Mouse (Mus musculus): ENCODE data around the gene Gm20388. TPM values are rescaled to one million over a fixed set of nuclear protein-coding genes. Genes with fewer than 3 reads are reported as not detected.

Gene Gm20388
- polyA plus RNA-seq, 1 experiment from 2014 or later: 8.3 TPM

DNA sequence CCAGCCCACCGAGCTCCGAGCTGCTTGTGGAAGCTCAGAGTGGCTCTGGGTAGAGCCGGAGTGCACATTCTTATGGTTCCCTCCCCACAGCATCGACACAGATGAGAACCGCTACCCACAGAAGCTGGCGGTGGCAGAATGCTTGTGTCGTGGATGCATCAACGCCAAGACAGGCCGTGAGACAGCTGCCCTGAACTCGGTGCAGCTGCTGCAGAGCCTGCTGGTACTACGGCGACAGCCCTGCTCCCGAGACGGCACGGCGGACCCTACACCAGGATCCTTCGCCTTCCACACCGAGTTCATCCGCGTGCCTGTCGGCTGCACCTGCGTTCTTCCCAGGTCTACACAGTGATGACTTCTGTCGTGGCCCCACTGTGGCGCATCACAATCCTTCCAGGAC is 2512.6 kb downstream of the Gm20388 start:
- H3K36me3 ChIP-seq (ENCODE audit: control insufficient read depth, insufficient read depth, low read length): peaks cover 13% of the 10 kb centered on the region
- DNase-seq (ENCODE audit: low spot score): no peak
- no peaks in the 10 kb centered on the region for H3K27me3 ChIP-seq (replicated peaks; ENCODE audit: control insufficient read depth, insufficient read depth, low read length)
- H3K4me2 ChIP-seq (ENCODE audit: low read length): no peak overlapping the region
- H3K4me1 ChIP-seq (replicated peaks; ENCODE audit: control insufficient read depth, insufficient read depth, low read length): no peaks in the 10 kb centered on the region
- no peak overlapping the region for H3K4me3 ChIP-seq (ENCODE audit: low read depth, low read length)
- no peaks in the 10 kb centered on the region for H3K9me3 ChIP-seq (ENCODE audit: control insufficient read depth, low read length)
- 87% methylated on average over 24 of the region's 24 CpGs for WGBS
- no peak for ATAC-seq (replicated peaks; ENCODE audit: low FRiP score, low TSS enrichment, low read depth)
- H3K9ac ChIP-seq (ENCODE audit: low read length): no peak overlapping the region
- no peak overlapping the region for H3K27ac ChIP-seq (ENCODE audit: low read depth)

DNA sequence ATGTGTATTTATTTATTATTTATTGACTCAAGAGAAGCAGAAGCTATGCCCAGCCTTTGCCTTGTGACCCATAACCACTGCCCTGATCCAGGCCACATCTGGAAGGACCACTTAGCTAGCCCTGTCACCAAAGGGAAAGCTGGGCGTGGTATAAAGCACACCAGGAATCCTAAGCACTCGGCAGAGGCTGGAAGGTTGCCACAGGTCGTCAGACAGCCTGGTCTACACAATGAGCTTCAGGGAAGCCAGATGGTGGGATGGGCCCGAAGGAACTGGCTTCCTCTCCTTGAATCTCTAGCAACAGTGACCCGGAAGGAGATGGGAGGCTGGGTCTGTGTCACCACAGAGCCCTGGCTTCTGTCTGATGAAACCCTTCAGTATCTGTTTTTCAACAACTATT is 2513.0 kb downstream of the Gm20388 start:
- Histone ChIP-seq H3K36me3 (ENCODE audit: control insufficient read depth, insufficient read depth, low read length) (peaks cover 10% of the 10 kb centered on the region), H3K9me3 (ENCODE audit: control insufficient read depth, low read length) (no peaks in the 10 kb centered on the region), H3K4me2 (ENCODE audit: low read length) (no peak overlapping the region), H3K4me3 (ENCODE audit: low read depth, low read length) (no peak overlapping the region), H3K27ac (ENCODE audit: low read depth) (no peak overlapping the region), H3K27me3 (replicated peaks; ENCODE audit: control insufficient read depth, insufficient read depth, low read length) (no peaks in the 10 kb centered on the region), H3K4me1 (replicated peaks; ENCODE audit: control insufficient read depth, insufficient read depth, low read length) (no peaks in the 10 kb centered on the region), H3K9ac (ENCODE audit: low read length) (no peak overlapping the region)
- WGBS: 39% methylated on average over 5 of the region's 5 CpGs
- DNase-seq (ENCODE audit: low spot score): no peak
- no peak for ATAC-seq (replicated peaks; ENCODE audit: low FRiP score, low TSS enrichment, low read depth)

GRCm38 (mm10) chr8:122426145-122426544 is 2515.5 kb downstream of the Gm20388 start:
- Histone ChIP-seq H3K27me3 (replicated peaks; ENCODE audit: control insufficient read depth, insufficient read depth, low read length) (no peaks in the 10 kb centered on the region), H3K4me2 (ENCODE audit: low read length) (no peak overlapping the region), H3K9ac (ENCODE audit: low read length) (no peak overlapping the region), H3K4me3 (ENCODE audit: low read depth, low read length) (no peak overlapping the region), H3K36me3 (ENCODE audit: control insufficient read depth, insufficient read depth, low read length) (peaks cover 10% of the 10 kb centered on the region), H3K4me1 (replicated peaks; ENCODE audit: control insufficient read depth, insufficient read depth, low read length) (peaks cover 5% of the 10 kb centered on the region), H3K27ac (ENCODE audit: low read depth) (no peak overlapping the region), H3K9me3 (ENCODE audit: control insufficient read depth, low read length) (no peaks in the 10 kb centered on the region)
- DNase-seq (ENCODE audit: low spot score) (no peak), ATAC-seq (replicated peaks; ENCODE audit: low FRiP score, low TSS enrichment, low read depth) (no peak)
- WGBS: 70% methylated on average over 9 of the region's 9 CpGs

- Histone ChIP-seq H3K4me2 (ENCODE audit: low read length) (no peak overlapping the region), H3K4me3 (ENCODE audit: low read depth, low read length) (no peak overlapping the region), H3K27ac (ENCODE audit: low read depth) (no peak overlapping the region), H3K9ac (ENCODE audit: low read length) (no peak overlapping the region), H3K27me3 (replicated peaks; ENCODE audit: control insufficient read depth, insufficient read depth, low read length) (no peaks in the 10 kb centered on the region), H3K36me3 (ENCODE audit: control insufficient read depth, insufficient read depth, low read length) (peaks cover 10% of the 10 kb centered on the region), H3K9me3 (ENCODE audit: control insufficient read depth, low read length) (no peaks in the 10 kb centered on the region), H3K4me1 (replicated peaks; ENCODE audit: control insufficient read depth, insufficient read depth, low read length) (peaks cover 15% of the 10 kb centered on the region)
- DNase-seq (ENCODE audit: low spot score): no peak
- no peak for ATAC-seq (replicated peaks; ENCODE audit: low FRiP score, low TSS enrichment, low read depth)
- 89% methylated on average over 7 of the region's 7 CpGs for WGBS
Measured at GRCm38 (mm10) chr8:122427607-122428006, 2517.0 kb downstream of the Gm20388 start.

GRCm38 (mm10) chr8:122428163-122428562 is 2517.5 kb downstream of the Gm20388 start:
- peaks cover 10% of the 10 kb centered on the region for H3K36me3 ChIP-seq (ENCODE audit: control insufficient read depth, insufficient read depth, low read length)
- no peak for DNase-seq (ENCODE audit: low spot score)
- WGBS: 87% methylated on average over 9 of the region's 9 CpGs
- no peak overlapping the region for H3K4me2 ChIP-seq (ENCODE audit: low read length)
- no peaks in the 10 kb centered on the region for H3K9me3 ChIP-seq (ENCODE audit: control insufficient read depth, low read length)
- H3K27ac ChIP-seq (ENCODE audit: low read depth): no peak overlapping the region
- peaks cover 18% of the 10 kb centered on the region for H3K4me1 ChIP-seq (replicated peaks; ENCODE audit: control insufficient read depth, insufficient read depth, low read length)
- no peak overlapping the region for H3K9ac ChIP-seq (ENCODE audit: low read length)
- no peaks in the 10 kb centered on the region for H3K27me3 ChIP-seq (replicated peaks; ENCODE audit: control insufficient read depth, insufficient read depth, low read length)
- no peak overlapping the region for H3K4me3 ChIP-seq (ENCODE audit: low read depth, low read length)
- ATAC-seq (replicated peaks; ENCODE audit: low FRiP score, low TSS enrichment, low read depth): no peak

DNA sequence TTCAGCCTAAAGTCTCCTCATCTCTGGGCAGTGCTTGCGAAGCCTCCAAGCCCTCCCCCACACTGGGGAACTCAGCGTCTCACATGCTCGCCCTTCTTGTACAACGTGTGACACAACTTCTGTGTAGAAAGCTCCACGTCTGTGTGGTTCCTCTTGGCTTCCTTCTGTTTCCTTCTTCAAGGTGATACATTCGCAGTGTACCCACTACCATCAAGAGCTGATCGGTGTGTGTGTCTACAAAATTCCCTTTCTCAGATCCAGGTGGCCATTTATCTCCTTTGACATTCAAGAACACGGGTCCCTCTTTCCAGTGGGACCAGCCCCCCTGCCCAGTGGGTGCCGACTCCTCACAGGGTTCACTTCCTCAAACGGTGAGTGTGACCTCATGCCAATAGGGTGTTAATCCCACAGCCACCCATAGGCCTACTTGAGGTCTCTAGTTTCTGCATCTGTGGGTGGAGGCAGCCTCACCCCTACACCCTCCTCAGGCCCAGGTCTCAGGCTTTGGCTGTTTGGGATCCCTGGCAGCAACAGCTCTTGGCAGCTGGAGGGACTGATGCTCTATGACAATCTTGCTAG is 2519.5 kb downstream of the Gm20388 start:
- H3K9ac ChIP-seq (ENCODE audit: low read length): no peak overlapping the region
- no peak overlapping the region for H3K4me2 ChIP-seq (ENCODE audit: low read length)
- no peak for ATAC-seq (replicated peaks; ENCODE audit: low FRiP score, low TSS enrichment, low read depth)
- WGBS: 86% methylated on average over 10 of the region's 10 CpGs
- H3K4me1 ChIP-seq (replicated peaks; ENCODE audit: control insufficient read depth, insufficient read depth, low read length): peaks cover 18% of the 10 kb centered on the region
- H3K9me3 ChIP-seq (ENCODE audit: control insufficient read depth, low read length): no peaks in the 10 kb centered on the region
- no peaks in the 10 kb centered on the region for H3K27me3 ChIP-seq (replicated peaks; ENCODE audit: control insufficient read depth, insufficient read depth, low read length)
- no peak for DNase-seq (ENCODE audit: low spot score)
- no peak overlapping the region for H3K4me3 ChIP-seq (ENCODE audit: low read depth, low read length)
- peaks cover 20% of the 10 kb centered on the region for H3K36me3 ChIP-seq (ENCODE audit: control insufficient read depth, insufficient read depth, low read length)
- no peak overlapping the region for H3K27ac ChIP-seq (ENCODE audit: low read depth)

DNA sequence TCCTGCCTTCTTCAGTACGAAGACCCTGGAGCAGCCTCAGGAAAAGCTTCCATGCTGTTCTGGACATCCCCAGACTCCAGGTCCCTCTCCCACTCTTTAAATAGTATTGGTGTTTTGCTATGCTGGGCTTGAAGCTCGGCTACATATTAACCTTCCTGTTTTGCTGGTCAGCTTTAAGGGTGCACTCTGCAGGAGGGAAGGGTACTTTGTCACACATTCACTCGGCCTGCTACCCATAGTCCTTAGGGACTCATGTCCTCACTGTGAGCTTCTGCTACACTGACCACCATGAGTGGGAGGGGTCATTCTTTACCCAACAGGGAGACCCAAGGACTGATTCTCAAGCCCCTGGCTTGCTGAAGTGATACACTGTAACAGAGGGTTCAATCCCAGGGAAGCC is 2520.0 kb downstream of the Gm20388 start:
- no peak for ATAC-seq (replicated peaks; ENCODE audit: low FRiP score, low TSS enrichment, low read depth)
- H3K27ac ChIP-seq (ENCODE audit: low read depth): no peak overlapping the region
- H3K36me3 ChIP-seq (ENCODE audit: control insufficient read depth, insufficient read depth, low read length): peaks cover 22% of the 10 kb centered on the region
- no peaks in the 10 kb centered on the region for H3K9me3 ChIP-seq (ENCODE audit: control insufficient read depth, low read length)
- H3K4me3 ChIP-seq (ENCODE audit: low read depth, low read length): no peak overlapping the region
- no peaks in the 10 kb centered on the region for H3K27me3 ChIP-seq (replicated peaks; ENCODE audit: control insufficient read depth, insufficient read depth, low read length)
- H3K4me2 ChIP-seq (ENCODE audit: low read length): no peak overlapping the region
- H3K9ac ChIP-seq (ENCODE audit: low read length): no peak overlapping the region
- DNase-seq (ENCODE audit: low spot score): no peak
- H3K4me1 ChIP-seq (replicated peaks; ENCODE audit: control insufficient read depth, insufficient read depth, low read length): peaks cover 18% of the 10 kb centered on the region
- 78% methylated on average over 3 of the region's 3 CpGs for WGBS

- WGBS: 31% methylated on average over 18 of the region's 18 CpGs
- Histone ChIP-seq H3K9ac (ENCODE audit: low read length) (peak overlapping the region; percentile 49), H3K4me2 (ENCODE audit: low read length) (peak overlapping the region; percentile 75), H3K36me3 (ENCODE audit: control insufficient read depth, insufficient read depth, low read length) (peaks cover 26% of the 10 kb centered on the region), H3K27ac (ENCODE audit: low read depth) (peak overlapping the region; percentile 76), H3K4me1 (replicated peaks; ENCODE audit: control insufficient read depth, insufficient read depth, low read length) (peaks cover 18% of the 10 kb centered on the region), H3K4me3 (ENCODE audit: low read depth, low read length) (peak overlapping the region; percentile 37), H3K9me3 (ENCODE audit: control insufficient read depth, low read length) (no peaks in the 10 kb centered on the region), H3K27me3 (replicated peaks; ENCODE audit: control insufficient read depth, insufficient read depth, low read length) (no peaks in the 10 kb centered on the region)
- ATAC-seq (replicated peaks; ENCODE audit: low FRiP score, low TSS enrichment, low read depth): peak; percentile 4; the same call in 1 of the 2 replicates
- DNase-seq (ENCODE audit: low spot score): peak; percentile 82
Measured at GRCm38 (mm10) chr8:122431694-122432442, 2521.2 kb downstream of the Gm20388 start.
